Mouse (Mus musculus) mesoderm, embryonic 11.5 days (tissue): Measurements from ENCODE around the gene Dgkz.

Experiments
- DNase-seq: peaks from one replicate; pipeline ENCODE4 v3.0.0-alpha.2; 2012; ENCODE audit warnings: low read depth, low spot score

Dgkz gene

GRCm38 (mm10) chr2:91996006-91996405 lies 20.3 kb upstream of the Dgkz start:
- no peak for DNase-seq

GRCm38 (mm10) chr2:91993409-91993808 lies 17.7 kb upstream of the Dgkz start:
- DNase-seq = no peak

- no peak for DNase-seq
These were observed 14.1 kb upstream of the Dgkz start for GRCm38 (mm10) chr2:91989750-91990149.

GRCm38 (mm10) chr2:91987542-91987941 lies 11.9 kb upstream of the Dgkz start:
- peak; percentile 88 for DNase-seq

GRCm38 (mm10) chr2:91986071-91986470 lies 10.4 kb upstream of the Dgkz start:
- no peak for DNase-seq

GRCm38 (mm10) chr2:91984906-91985525 lies 9.4 kb upstream of the Dgkz start:
- DNase-seq = no peak

GRCm38 (mm10) chr2:91984439-91984838 lies 8.8 kb upstream of the Dgkz start:
- peak; percentile 93 for DNase-seq

GRCm38 (mm10) chr2:91980830-91981229 lies 5.2 kb upstream of the Dgkz start:
- DNase-seq = no peak

GRCm38 (mm10) chr2:91980245-91980644 lies 4.6 kb upstream of the Dgkz start:
- no peak for DNase-seq

- no peak for DNase-seq
These were observed 2.9 kb upstream of the Dgkz start for GRCm38 (mm10) chr2:91978547-91978946.

GRCm38 (mm10) chr2:91977960-91978359 lies 2.3 kb upstream of the Dgkz start:
- no peak for DNase-seq

- DNase-seq = no peak
These were observed 2.1 kb downstream of the Dgkz start for GRCm38 (mm10) chr2:91973416-91974135.

GRCm38 (mm10) chr2:91972121-91972566 lies 3.5 kb downstream of the Dgkz start:
- DNase-seq = peak; percentile 44

GRCm38 (mm10) chr2:91971231-91972097 lies 4.2 kb downstream of the Dgkz start:
- DNase-seq = no peak

- DNase-seq = no peak
These were observed 7.7 kb downstream of the Dgkz start for GRCm38 (mm10) chr2:91967962-91968361.

- DNase-seq = no peak
These were observed 9.3 kb downstream of the Dgkz start for GRCm38 (mm10) chr2:91966367-91966766.

- DNase-seq = no peak
These were observed 10.2 kb downstream of the Dgkz start for GRCm38 (mm10) chr2:91965417-91965816.

- DNase-seq = no peak
These were observed 11.0 kb downstream of the Dgkz start for GRCm38 (mm10) chr2:91964610-91965204.

GRCm38 (mm10) chr2:91963443-91963932 lies 12.2 kb downstream of the Dgkz start:
- peak; percentile 94 for DNase-seq

- no peak for DNase-seq
These were observed 12.7 kb downstream of the Dgkz start for GRCm38 (mm10) chr2:91962864-91963401.
